Mouse (Mus musculus) retina, postnatal 7 days (tissue): Measurements from ENCODE around the gene Plcl1.

Experiments
- DNase-seq: peaks from one replicate; pipeline ENCODE4 v3.0.0-alpha.2; 2012; ENCODE audit warnings: low read depth, low spot score

Plcl1 gene

DNA sequence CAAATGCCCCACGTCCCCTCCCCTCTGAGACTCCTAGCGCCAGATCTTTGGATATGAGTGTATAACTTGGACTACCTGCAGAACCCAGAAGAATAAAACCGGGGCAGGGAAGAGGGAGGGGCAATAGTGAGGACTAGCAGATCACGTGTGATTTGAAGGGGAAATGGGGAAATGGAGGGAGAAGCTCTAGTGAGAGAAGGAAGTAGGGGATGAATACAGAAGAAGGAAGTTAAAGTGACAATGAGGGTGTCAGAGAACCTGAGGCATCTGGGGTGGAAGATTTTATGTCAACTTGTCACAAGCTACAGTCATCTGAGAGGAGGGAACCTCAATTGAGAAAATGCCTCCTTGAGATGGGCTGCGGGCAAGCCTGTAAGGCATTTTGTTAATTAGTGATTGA is 119.4 kb downstream of the Plcl1 start:
- no peak for DNase-seq

DNA sequence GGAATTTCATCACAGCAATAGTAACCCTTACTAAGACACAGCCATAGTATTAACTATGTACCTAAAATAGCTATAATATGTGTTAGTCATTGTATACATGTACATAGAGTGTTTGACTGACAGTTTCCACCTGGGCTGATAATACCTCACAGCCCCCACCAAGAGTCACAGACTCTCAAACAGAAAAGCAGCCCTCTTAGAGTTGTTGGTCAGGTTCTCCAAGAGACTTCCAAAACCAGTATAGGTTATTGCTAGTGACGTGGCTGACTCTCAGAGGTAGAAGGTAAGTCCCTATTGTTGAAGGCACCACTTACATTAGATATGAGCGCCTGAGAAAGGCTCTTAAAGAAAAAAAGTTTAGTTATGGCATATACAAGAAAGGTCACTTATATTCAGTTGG is 120.0 kb downstream of the Plcl1 start:
- no peak for DNase-seq

DNA sequence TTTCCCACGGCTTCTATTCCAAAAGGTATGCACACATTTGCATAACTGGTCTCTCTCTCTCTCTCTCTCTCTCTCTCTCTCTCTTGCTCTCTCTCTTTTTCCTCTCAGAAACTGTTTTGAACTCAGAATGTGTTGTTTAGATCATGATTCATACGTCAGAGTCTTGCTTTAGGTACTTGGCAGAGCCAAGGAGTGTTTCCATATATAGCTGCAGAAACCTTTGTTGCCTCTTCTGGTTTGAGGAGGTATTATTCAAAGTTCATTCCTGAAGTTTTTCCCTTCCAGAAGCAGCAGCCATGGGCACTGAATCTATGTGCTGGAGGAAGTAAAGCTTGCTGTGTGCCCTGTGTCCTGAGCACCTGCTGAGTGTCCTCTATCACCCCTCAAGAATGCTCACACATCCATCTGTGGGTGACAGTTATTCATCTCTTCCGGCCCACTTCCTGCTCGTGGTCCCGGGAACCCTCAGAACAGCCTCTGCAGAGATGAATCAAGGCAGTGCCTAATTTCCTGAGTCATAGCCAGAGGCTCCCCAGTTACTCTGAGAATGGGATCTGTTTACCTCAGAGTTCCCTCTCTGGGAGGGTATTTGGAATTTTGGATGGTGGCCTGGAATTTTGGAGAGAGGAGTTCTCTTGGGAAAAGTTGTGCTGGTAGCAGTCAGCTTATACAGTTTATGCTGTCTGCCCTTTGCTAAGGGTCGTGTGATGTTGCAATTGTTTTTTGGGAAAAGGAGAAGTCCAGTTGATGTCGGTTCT is 123.0 kb downstream of the Plcl1 start:
- no peak for DNase-seq

DNA sequence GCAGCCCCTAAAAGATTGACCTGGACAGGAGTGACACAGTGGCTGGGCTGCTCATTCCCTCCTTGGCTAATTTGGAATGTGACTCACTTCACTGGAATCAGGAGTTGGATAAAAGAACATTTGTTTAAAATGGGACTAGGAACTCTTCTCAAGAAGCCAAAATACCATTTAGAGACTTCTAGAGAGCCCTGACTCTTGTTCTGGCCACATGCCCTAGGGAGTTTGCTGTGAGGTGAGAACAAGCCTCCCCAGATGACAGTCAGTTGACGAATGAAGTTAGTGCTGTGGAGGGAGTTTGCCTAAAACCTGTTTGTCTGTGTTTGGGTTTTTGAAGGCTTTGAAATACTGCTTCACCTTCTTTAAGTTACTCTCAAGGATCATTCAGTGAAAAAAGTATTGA is 128.1 kb downstream of the Plcl1 start:
- no peak for DNase-seq

DNA sequence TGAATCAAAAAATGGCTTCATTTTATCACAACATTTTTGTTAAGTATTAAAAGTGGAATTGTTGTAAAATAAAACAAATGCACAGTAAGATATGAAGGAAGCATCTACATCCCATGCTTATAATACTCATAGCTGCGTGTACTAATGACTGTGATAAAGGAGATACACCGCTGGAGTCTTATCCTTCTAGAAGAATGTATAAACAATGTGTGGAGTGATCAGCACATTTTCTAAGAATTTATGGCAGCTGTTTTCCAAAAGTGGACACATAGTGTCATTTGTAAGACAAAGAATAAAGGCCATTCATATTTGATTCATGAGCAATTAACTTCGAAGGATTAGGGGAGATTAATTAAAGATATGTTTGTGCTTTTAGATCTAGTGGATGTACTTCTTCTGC is 148.7 kb downstream of the Plcl1 start:
- no peak for DNase-seq

DNA sequence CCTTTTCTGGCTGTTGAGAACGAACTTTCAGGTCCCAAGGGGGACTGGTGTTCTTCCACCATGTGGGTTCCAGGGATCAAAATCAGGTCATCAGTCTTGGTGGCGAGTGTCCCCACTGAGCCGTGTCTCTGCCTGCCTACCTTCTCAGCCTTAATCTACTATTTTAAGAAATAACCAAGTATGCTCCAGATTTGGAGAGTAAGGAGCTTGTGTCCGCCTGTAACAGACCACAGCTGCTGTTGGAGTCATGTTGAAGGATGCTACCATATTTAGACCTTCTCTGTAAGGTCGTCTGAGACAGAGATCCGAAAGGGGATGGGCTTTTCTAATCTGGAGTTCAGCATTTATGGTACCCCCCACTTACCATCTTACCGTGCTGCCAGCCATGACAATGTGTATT is 152.2 kb downstream of the Plcl1 start:
- DNase-seq = no peak

DNA sequence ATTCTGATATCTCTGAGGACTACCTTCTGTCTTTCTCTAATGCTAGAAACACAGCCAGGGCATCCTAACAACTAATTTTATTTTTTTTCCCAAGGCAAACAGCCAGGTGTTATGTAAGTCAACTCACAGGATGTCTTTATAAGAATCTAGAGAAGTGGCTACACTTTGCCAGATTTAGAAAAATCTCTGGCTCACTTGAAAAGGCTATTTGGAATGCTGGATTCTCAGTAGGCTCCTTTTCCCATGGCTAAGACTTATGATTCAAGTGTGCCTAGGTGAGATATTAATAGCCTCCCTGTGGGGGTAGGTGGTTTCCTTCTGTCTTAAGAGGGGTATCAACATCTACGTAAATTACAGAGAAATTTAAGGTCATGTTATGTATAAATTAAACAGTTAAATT is 152.7 kb downstream of the Plcl1 start:
- no peak for DNase-seq

DNA sequence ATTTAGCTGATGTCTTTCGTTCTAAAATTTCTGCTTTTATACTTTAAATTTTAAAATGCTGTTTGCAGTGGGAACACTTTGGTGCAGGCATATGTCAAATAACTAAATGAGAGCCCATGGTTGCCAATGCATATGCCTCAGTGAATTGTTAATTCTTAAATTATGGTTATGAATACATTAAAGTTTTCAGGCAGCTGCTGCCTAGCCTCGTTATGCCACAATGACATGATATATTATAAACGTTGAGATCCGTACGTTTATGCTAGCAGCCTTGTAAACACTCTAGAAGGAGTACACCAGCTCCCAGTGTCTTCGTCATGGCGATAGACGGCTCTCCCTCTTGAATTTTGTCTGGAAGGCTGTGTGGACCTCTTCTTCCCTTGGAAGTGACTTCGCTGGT is 154.3 kb downstream of the Plcl1 start:
- DNase-seq = no peak

DNA sequence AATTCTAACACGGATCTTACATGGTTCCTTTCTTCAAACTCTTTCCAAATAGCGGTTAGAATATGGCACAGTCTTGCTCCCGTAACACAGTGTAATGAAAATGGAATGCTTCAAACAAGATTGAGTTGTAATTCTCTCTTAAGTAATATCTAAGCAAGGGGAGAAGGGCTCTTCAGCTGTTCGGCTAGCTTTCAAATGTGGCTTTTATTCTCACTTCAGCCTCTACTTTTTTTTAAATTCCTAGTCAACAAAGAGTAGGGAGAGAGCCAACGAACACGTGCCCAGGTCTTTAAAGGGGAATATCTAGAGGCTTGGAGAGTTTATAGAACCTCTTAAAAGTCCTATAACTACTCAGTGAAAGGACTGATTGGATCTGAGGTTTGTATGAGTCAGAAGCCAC is 160.2 kb downstream of the Plcl1 start:
- no peak for DNase-seq

DNA sequence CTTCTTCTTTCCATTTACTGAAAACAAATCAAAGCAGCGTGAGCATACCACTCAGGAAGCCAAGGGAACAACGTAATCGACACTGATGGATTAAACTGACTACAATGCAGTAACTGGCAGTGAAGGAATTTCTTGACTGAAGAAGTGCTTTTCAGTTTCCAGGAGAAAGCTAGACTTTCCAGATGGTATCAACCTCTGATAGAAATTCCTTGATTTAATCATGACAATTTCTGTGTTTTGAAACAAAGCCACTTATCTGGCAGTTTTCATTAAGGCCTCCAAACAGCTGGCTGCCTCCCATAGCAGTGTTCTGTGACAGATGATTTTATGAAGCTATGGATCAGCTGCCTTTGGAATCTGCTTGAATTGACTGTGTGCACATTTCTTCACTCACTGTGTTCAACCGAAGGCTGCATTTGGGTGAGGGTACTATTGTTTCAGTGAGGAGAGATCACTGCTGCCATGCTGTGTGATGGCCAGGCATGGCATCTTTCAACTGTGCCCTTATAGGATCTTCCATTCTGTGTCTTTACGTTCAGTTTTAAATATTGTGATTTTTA is 162.2 kb downstream of the Plcl1 start:
- DNase-seq = no peak

DNA sequence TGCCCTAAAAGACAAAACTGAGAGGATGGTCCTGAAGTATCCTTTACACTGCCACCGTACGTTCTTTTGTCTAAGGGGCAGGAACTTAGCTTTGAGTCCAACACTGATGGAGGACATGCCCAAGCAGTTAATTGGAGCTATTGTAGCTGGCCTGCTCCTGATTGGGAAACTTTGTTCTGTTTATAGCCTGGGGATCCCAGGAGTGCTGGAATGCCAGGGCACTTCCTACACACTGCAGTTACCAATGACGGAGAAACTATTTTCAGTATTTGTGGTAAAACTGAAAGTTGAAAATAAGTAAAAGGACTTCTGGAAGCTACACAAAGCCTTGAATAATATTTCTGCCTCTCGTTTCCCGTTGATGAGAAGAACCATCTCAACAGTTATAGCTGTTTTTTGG is 164.5 kb downstream of the Plcl1 start:
- no peak for DNase-seq

DNA sequence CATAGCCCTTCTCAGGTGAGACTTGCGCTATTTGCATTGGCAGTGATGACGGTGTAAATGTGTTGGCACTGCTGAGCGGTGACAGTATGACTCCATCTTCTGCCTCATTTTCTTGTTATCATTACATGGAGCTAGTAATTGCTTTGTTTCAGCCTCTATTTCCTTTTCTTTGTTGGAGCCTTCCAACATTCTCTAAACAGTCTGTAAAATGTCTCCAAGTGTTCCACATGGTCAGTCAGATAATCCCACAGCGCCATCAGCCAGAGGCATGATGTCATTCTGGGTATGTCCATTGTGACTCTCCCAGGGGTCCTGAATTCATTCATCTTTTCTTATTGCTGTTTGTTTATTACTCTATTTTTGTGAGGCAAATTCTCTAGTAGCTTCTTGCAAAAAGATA is 165.7 kb downstream of the Plcl1 start:
- no peak for DNase-seq

DNA sequence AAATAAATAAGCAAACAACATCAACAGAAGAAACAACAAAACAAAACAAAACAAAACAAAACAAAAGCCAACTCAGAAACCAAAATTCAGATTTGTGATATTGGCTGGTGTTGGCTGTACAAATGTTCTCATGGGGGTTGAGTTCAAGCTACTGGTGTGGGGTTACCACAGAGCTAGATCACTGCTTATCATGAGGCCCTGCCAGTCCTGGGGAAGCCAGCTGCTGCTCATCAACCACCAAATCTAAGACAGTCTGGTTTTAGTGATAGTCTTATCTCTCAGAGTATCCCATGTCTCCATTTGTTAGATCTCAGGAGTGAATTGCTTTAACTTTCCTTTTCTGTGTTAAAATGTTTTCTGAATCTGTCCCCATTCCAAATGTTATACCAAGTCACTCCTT is 166.5 kb downstream of the Plcl1 start:
- DNase-seq = no peak

DNA sequence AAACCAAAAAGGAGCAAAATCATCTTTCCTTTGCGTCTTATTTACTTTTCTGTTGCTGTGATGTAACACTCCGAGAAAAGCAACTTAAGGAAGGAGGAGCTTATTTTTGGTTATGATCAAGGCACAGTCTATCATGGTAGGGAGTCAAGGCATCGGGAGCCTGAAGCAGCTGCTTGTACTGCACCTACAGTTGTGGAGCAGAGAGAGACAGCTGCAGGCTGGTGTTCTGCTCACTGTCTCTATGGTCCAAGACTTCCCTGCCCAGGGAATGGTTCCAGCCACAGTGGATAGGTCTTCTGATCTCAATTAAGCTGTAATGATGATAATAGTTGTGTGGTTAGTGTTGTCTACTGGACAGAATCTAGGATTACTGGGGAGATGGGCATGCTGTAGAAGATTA is 166.9 kb downstream of the Plcl1 start:
- DNase-seq = no peak

DNA sequence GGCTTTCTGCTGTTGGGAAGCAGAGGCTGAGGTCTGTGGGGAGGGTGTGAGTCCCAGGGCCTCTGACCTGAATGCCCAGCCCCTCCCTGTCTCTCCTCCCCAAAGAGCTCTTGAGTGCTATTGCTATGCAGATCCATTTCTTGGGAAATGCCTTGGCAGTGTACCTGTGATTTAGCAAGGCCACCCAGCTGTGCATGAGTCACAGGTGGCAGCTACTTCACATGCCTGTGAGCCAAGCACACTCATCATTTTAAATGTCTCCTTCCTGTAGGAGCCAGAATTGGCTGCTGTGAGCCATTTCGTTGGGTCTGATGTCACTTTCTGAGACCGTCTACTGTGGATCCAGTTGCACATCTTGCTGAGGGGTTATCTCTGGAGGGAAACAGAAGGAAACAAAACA is 170.2 kb downstream of the Plcl1 start:
- no peak for DNase-seq

DNA sequence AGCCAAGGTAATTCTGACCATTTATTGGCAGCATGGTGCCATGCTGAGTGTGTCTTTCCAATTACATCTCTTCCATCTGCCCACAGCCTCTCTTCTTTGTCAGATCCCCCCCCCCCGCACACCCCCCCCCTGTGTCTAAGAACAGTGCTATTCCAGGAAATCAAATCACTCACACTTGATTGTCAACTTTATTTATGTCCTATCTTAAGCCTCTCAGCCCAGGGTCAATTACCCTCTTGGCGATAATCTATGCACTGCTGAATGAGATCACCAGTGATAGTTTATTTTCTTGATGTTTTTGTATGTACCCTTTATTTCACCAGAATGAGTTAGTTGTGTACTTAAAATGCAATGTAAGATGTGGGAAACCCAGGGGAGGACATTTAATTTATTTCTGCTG is 176.0 kb downstream of the Plcl1 start:
- no peak for DNase-seq

DNA sequence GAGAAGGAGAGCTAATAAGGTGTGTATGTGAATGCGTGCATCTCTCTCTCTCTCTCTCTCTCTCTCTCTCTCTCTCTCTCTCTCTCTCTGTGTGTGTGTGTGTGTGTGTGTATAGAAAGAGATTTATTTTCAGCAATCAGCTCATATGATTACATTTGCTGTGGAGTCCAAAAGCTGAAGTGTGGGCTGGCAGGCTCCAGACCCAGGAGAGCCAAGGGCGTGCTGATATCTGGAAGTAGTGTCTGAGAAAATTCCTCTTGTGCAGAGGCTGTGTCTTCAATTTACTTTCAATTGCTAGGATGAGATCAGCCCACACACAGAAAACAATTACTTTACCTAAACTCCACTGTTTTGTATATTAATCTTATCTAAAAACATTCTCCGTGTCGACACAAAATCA is 179.7 kb downstream of the Plcl1 start:
- no peak for DNase-seq

DNA sequence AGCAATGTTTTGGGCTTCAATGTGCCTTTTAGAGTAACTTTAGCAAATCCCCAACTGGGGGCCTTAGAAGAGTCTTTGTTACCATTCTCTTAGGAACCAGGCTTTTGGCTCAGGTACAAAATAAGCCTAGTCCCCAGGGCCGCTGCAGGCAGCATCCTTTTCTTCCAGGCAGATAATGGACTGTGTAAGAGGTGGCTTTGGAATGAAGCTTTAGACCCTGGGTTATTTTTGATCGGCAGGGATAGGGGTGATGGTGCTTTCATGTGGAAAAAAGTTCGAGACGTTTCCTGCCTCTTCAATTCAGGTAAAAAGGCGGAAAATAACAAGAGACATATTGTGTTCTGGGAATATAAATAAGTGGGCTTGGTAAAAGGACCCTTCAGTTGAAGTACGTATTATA is 182.4 kb downstream of the Plcl1 start:
- DNase-seq = no peak

DNA sequence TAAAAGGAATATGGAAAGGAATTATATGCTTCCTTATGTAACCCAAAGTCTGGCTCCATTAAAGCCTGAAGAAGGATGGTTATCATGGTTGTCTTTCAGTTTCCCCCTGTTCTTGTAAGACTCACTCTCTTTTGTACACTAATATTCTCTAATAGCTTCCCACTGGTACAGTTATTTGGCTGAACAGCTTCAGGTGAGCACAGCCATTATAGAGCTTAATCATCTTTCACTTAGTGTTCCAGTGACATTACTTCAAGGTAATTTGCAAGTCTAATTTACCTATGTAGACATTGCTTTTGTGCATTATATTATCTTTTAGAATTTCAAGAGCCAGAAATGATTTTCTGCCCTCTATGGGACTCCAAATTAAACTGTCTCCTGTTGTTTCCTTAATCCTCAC is 184.3 kb downstream of the Plcl1 start:
- DNase-seq = no peak

DNA sequence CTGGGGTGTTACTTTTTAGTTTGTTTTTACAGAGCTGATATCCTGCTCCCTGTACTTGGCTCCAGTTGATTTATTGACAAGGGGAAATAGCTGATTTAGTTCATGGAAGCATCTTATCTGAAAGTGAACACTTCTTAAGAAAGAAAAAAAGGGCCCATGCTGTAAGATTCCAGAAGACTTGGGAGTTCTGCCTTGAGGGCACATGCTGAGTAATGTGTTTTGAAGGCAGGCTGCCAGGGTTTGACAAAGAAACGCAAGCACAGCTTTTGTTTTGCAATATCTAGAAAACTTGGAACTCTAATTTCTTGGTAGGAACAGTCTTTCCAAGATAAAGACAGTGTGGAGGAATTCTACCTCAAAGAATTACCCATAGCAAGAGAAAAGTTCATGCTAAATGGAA is 194.8 kb downstream of the Plcl1 start:
- DNase-seq = no peak

DNA sequence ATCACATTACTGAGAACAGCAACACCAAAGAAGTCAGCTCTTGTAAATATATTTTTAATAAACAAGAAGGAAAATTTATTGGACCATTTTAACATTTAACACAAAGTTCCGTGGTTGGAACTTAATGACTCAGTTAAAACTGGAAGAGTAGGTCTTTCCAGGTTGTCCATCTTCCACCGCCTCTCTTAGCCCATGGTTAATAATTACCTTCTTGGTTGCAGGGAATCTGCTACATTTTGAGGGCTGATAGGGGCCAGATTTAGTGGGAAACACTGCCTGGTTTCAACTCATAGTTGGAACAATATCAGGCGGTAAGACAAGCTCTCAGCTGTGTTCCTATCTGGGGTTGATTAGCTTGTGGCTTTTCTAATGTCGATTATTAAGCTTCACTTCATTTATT is 198.9 kb downstream of the Plcl1 start:
- DNase-seq = no peak

DNA sequence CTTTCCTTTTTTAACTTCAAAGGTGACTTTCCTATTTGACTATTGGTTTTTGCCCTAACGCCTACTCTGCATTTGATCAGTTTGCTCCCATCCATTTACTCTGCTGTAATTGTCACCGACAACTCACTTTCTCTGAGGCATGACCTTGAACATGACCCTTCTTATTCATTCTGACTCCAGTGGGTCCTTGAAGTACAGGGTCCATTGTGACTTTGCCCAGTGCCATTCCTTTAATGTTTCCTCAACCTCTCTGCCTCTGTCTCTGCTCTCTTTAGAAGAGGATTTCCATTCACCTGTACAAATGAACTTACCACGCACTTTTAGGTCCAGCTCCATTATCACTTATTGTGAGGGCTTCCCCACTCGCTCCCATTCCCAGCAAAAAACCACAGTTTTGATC is 199.7 kb downstream of the Plcl1 start:
- no peak for DNase-seq

DNA sequence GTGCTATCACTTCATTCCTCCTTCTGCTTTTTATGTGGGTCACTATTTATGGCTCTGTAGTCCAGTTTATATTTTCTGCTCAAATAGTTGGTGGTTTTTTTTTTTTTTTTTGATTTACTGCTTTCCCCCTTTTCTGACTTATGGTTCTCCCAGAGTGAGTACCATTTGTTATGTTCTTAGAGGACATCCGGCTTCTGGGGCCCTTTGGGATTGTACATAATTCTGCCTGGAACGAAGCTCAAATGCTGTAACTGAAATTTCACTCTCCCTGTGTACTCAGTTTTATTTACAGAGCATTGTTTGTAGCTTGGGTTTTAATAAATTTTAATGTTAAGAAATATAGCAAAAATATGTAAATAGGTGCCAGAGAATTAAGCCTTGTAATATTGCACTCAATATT is 200.2 kb downstream of the Plcl1 start:
- DNase-seq = no peak

DNA sequence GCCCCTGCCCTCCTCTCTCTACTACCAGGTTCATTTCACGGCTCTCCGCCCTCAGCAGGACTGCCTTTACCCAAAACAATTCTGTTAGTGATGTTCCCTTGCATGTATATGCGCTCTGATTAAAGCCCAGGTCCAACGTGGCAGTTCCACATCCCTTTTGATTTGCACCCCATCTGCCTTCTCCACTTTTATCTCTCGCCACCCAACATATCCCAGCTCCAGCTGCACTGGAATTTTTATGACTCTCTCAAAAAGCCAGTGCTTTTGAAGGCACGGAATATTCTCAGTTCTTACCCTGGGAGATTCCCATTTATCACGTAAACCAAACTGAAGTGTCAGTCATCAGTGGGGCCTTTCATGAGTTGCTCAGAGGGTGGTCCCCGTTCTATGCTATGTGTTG is 200.7 kb downstream of the Plcl1 start:
- DNase-seq = no peak
